Mouse (Mus musculus) midbrain, postnatal 0 days (tissue): ENCODE data around the gene Dync2li1. TPM values are rescaled to one million over a fixed set of nuclear protein-coding genes. Genes with fewer than 3 reads are reported as not detected.

Source experiments
- ATAC-seq: fragments of 200-750 bp; cut with Nextera tagmentation; 2 replicates; pipeline ENCODE4 v1.8.0; 2017; ENCODE audit warnings: moderate number of reproducible peaks, mild to moderate bottlenecking, moderate TSS enrichment, moderate library complexity; ENCODE audit not compliant: low FRiP score
- DNase-seq: peaks from one replicate; pipeline ENCODE4 v3.0.0-alpha.2; 2015; ENCODE audit warnings: low spot score
- H3K27ac ChIP-seq: fragments of 300-500 bp; sonication (generic); 2 replicates; pipeline ENCODE4 v1.5.1; 2014; ENCODE audit warnings: low read depth, mild to moderate bottlenecking, low read length, mixed read lengths
- H3K27me3 ChIP-seq: fragments of 300-500 bp; sonication (generic); 2 replicates; pipeline ENCODE4 v1.6.1; 2014; ENCODE audit warnings: low read length, control low read depth, mixed read lengths; ENCODE audit not compliant: insufficient read depth
- H3K36me3 ChIP-seq: fragments of 300-500 bp; sonication (generic); 2 replicates; pipeline ENCODE4 v1.6.1; 2014; ENCODE audit warnings: low read length, control low read depth, mixed read lengths; ENCODE audit not compliant: insufficient read depth
- H3K4me1 ChIP-seq: fragments of 300-500 bp; sonication (generic); 2 replicates; pipeline ENCODE4 v1.6.1; 2014; ENCODE audit warnings: mild to moderate bottlenecking, control low read depth, antibody characterized with exemption, low read length, mixed read lengths; ENCODE audit not compliant: insufficient read depth
- H3K4me2 ChIP-seq: fragments of 300-500 bp; sonication (generic); 2 replicates; pipeline ENCODE4 v1.6.1; 2014; ENCODE audit warnings: low read depth, mild to moderate bottlenecking, low read length, mixed read lengths; ENCODE audit not compliant: poor library complexity, severe bottlenecking
- H3K4me3 ChIP-seq: fragments of 300-500 bp; sonication (generic); 2 replicates; pipeline ENCODE4 v1.5.1; 2014; ENCODE audit warnings: low read depth, mild to moderate bottlenecking, low read length, moderate library complexity
- H3K9ac ChIP-seq: fragments of 300-500 bp; sonication (generic); replicated peaks from 2 replicates; pipeline ENCODE4 v1.6.1; 2014; ENCODE audit warnings: mild to moderate bottlenecking, low read length, moderate library complexity, mixed read lengths; ENCODE audit not compliant: poor library complexity, severe bottlenecking
- H3K9me3 ChIP-seq: fragments of 300-500 bp; sonication (generic); 2 replicates; pipeline ENCODE4 v1.6.1; 2016; ENCODE audit warnings: low read length, control low read depth
- CTCF ChIP-seq: IDR thresholded peaks from 2 replicates; pipeline ENCODE4 v1.5.1; 2016; ENCODE audit warnings: antibody characterized with exemption, mild to moderate bottlenecking
- WGBS: fragments of 180-500 bp; shearing (Covaris S2); extraction: QIAGEN DNeasy Blood & Tissue Kit; methylation state at CpG from one replicate; pipeline ENCODE4 v1.1.7; 2014; 5-methylcytosine and 5-hydroxymethylcytosine counted together
- polyA plus RNA-seq: library from polyadenylated mRNA; unstranded; fragments of >200 nt; fragmentation: Nextera tagmentation; extraction: Ambion mirVana; gene quantifications from 2 replicates; pipeline ENCODE4 v1.2.1, GENCODE M21; 2015
- total RNA-seq: library from RNA; depleted of rRNA; stranded (reverse); fragments of >200 nt; gene quantifications from 2 replicates; pipeline ENCODE4 v1.2.3, GENCODE M21; 2014

The Dync2li1 gene
- total and polyA plus RNA-seq, 2 experiments from 2014 or later, result 18.3 to 36.1 TPM

- Histone ChIP-seq H3K4me1 (no peaks in the 10 kb centered on the region), H3K9me3 (no peaks in the 10 kb centered on the region), H3K4me2 (no peak overlapping the region), H3K4me3 (no peak overlapping the region), H3K36me3 (peaks cover 8% of the 10 kb centered on the region), H3K27me3 (no peaks in the 10 kb centered on the region), H3K9ac (no peak overlapping the region), H3K27ac (no peak overlapping the region)
- no peak for DNase-seq
- WGBS, result 95% methylated on average over 9 of the region's 9 CpGs
- TF ChIP-seq CTCF, result no peak
- no peak for ATAC-seq
These were observed 24.2 kb downstream of the Dync2li1 start for GRCm38 (mm10) chr17:84650302-84651017.

GRCm38 (mm10) chr17:84653544-84653943 is 27.2 kb downstream of the Dync2li1 start:
- 92% methylated on average over 9 of the region's 9 CpGs for whole genome bisulfite sequencing
- no peak for ATAC-seq
- H3K4me3 ChIP-seq, result no peak overlapping the region

DNA sequence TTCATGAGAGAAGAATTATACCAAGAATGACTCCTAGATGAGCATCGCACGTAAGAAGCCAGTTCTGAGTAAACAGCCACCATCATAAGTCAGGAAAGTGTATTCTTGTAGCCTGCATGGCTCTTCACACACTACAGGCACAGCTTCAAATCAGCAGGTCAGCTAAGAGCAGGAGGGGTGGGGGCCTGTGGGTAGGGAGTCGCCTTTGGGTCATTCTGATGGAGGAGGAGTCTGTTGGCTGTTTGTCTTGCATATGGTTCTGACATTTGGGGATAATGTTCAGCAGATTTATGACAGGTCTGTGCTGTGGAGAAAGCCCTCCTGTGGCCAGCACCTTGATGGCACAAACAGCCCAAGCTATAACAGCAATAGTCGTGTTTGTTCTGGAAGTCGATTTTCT is 29.9 kb downstream of the Dync2li1 start:
- Histone ChIP-seq H3K36me3 (no peaks in the 10 kb centered on the region; the same call in 1 of the 2 replicates), H3K9ac (no peak overlapping the region), H3K4me1 (peaks cover 5% of the 10 kb centered on the region; the same call in 1 of the 2 replicates), H3K27ac (peak overlapping the region; percentile 64), H3K4me3 (no peak overlapping the region), H3K27me3 (no peaks in the 10 kb centered on the region), H3K4me2 (no peak overlapping the region), H3K9me3 (no peaks in the 10 kb centered on the region)
- peak; percentile 33 for TF ChIP-seq CTCF
- DNase-seq (no peak), ATAC-seq (no peak; the same call in 1 of the 2 replicates)
- 63% methylated on average over 5 of the region's 5 CpGs for WGBS

More at GRCm38 (mm10) chr17:84653544-84653943, 27.2 kb downstream of the Dync2li1 start:
- Histone ChIP-seq H3K4me2 (no peak overlapping the region), H3K36me3 (peaks cover 8% of the 10 kb centered on the region), H3K4me1 (peaks cover 5% of the 10 kb centered on the region; the same call in 1 of the 2 replicates), H3K27me3 (no peaks in the 10 kb centered on the region), H3K9me3 (no peaks in the 10 kb centered on the region), H3K9ac (no peak overlapping the region), H3K27ac (no peak overlapping the region)
- TF ChIP-seq CTCF, result no peak
- DNase-seq, result no peak

DNA sequence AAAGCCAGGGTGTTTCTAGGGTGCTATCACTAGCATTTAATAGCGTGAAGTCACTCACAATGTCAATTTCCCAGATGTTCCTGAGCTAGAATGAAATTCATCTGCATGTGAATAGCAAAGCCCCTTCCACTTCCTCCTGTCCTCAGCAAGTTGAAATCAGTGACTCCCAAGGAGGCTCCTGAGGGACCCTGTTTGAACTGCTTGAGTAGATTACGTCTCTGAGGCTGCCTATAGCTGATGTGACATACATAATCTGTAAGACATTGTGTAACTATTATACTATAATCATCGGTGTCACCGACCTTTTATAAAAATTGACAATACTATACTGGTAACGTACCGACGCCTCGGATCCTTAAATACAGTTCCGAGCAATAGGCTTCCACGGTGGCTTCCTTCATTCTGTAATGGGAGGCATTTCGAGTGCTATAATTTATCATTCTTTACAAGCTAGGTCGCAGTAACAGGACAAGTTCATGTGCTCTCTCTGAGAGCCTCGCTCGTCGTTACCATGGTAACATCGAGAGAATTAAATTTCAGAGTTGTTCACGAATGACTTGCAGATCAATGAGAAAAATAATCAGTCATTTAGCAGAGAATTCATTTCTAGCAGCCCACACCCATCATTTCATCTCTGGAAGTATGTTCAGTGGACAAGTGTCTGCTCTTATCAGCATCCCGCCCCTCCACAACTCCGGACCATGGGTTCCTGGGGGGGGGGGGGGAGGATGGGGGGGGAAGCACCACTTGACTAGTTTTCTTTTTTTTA is 30.5 kb downstream of the Dync2li1 start:
- Histone ChIP-seq H3K4me1 (peaks cover 5% of the 10 kb centered on the region; the same call in 1 of the 2 replicates), H3K4me2 (no peak overlapping the region), H3K9ac (no peak overlapping the region), H3K9me3 (no peaks in the 10 kb centered on the region), H3K27me3 (no peaks in the 10 kb centered on the region), H3K27ac (peak overlapping the region; percentile 64), H3K36me3 (no peaks in the 10 kb centered on the region; the same call in 1 of the 2 replicates), H3K4me3 (no peak overlapping the region)
- DNase-seq (peak; percentile 73), ATAC-seq (peak; percentile 68)
- WGBS, result 37% methylated on average over 19 of the region's 19 CpGs
- no peak for TF ChIP-seq CTCF

- Histone ChIP-seq H3K9ac (no peak overlapping the region), H3K4me3 (no peak overlapping the region), H3K4me1 (peaks cover 5% of the 10 kb centered on the region; the same call in 1 of the 2 replicates), H3K36me3 (no peaks in the 10 kb centered on the region; the same call in 1 of the 2 replicates), H3K9me3 (no peaks in the 10 kb centered on the region), H3K27me3 (no peaks in the 10 kb centered on the region), H3K27ac (peak overlapping the region; percentile 43; the same call in 1 of the 2 replicates), H3K4me2 (no peak overlapping the region)
- ATAC-seq, result peak; percentile 44
- no peak for TF ChIP-seq CTCF
- WGBS, result 60% methylated on average over 3 of the region's 3 CpGs
- no peak for DNase-seq
These were observed 31.1 kb downstream of the Dync2li1 start for GRCm38 (mm10) chr17:84657422-84657732.

DNA sequence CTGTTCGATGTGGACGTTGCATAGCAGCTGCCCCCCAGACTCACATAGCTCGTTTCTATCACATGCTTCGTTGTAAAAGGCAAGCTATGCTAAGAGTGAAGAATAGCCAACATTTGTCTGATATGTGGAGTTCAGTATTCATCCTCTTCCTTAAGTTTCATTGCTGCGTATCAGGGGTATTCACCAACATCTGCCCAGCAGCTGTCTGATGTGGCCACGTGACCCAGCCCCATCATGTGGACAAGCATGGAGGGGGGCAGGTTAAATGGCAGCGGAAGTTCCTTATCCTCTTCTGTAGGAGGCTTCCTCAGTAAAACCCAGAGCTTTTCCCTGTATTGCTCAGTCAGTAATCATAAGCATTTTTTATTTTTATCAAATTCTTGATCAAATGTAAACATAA is 31.5 kb downstream of the Dync2li1 start:
- DNase-seq (no peak), ATAC-seq (no peak)
- Histone ChIP-seq H3K9me3 (no peaks in the 10 kb centered on the region), H3K4me1 (peaks cover 5% of the 10 kb centered on the region; the same call in 1 of the 2 replicates), H3K4me2 (no peak overlapping the region), H3K36me3 (no peaks in the 10 kb centered on the region; the same call in 1 of the 2 replicates), H3K9ac (no peak overlapping the region), H3K27ac (peak overlapping the region; percentile 43; the same call in 1 of the 2 replicates), H3K4me3 (no peak overlapping the region), H3K27me3 (no peaks in the 10 kb centered on the region)
- TF ChIP-seq CTCF, result no peak
- 75% methylated on average over 7 of the region's 7 CpGs for WGBS
